Mouse (Mus musculus): ENCODE measurements around the gene Git2. TPM values are rescaled to one million over a fixed set of nuclear protein-coding genes. Genes with fewer than 3 reads are reported as not detected.

Gene Git2
- polyA plus RNA-seq, 1 experiment from 2014 or later: 36.7 TPM

DNA sequence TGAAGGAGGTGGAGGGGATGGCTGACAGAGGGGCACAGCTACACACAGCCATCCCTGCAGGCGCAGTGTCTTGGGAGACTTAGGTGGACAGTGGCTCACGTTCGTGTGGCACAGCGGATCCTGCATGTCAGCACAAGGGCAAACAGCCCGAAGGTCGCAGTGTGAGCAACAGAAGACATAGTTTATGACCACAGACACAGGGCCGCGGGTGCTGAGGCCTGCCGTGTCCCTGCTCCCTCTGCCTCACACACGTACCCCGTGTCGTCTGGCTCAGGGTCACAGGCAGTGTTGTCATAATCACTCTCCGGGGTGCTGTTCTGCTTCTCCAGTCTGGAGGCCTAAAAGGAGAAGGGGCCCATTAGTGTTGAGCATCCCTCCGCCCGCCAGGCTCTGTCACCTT is 41.7 kb downstream of the Git2 start:
- H3K9ac ChIP-seq: no peak overlapping the region

DNA sequence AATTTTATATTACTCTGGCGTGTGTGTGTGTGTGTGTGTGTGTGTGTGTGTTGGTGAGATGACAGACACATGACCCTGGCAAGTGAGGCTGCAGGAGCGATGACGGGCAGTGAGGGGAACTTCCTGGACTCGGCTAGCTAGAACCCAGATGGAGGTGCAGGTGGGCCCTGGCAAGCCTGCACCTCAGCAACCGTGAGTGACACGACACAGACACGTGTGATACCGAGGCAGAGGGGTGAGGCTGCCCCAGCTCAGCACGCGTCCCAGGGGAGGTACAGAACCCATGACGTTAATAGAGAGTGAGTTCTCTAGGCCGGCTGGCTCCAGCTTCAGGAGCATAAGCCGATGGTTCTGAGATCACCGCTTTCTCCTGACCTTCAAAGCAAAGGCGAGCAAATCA is 43.3 kb downstream of the Git2 start:
- Histone ChIP-seq H3K27ac (no peak overlapping the region), H3K4me2 (no peak overlapping the region), H3K36me3 (peaks cover 51% of the 10 kb centered on the region)

More for the DNA sequence above, 41.7 kb downstream of the Git2 start:
- ATAC-seq (ENCODE audit: insufficient read depth, low FRiP score, low read depth): no peak
- 91% methylated on average over 15 of the region's 15 CpGs for WGBS
- H3K36me3 ChIP-seq: peaks cover 51% of the 10 kb centered on the region
- H3K4me2 ChIP-seq: no peak overlapping the region
- no peak overlapping the region for H3K27ac ChIP-seq
- H3K4me3 ChIP-seq (replicated peaks): no peak overlapping the region
- H3K27me3 ChIP-seq (replicated peaks): no peaks in the 10 kb centered on the region
- H3K9me3 ChIP-seq: no peaks in the 10 kb centered on the region
- no peaks in the 10 kb centered on the region for H3K4me1 ChIP-seq

DNA sequence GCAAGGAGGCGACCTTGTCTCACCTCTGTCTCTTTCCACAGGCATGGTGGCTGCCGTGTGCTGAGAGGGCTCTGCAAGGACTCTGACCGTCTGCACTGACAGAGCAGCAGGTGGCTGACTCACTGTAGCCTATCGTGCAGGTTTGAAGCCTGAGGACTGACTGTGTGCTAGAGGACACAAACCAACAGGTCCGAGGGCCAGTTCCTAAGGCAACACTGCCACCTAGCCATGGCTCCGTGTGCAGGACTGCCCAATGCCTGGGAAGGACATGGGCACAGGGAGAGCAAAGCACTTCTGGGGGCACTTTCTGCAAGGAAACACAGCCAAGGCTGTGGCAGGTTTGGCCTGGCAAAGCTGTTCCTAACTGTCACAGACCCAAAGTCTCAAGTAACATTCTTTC is 43.8 kb downstream of the Git2 start:
- no peak overlapping the region for H3K4me2 ChIP-seq
- no peaks in the 10 kb centered on the region for H3K9me3 ChIP-seq
- peaks cover 47% of the 10 kb centered on the region for H3K36me3 ChIP-seq
- no peaks in the 10 kb centered on the region for H3K4me1 ChIP-seq
- 70% methylated on average over 6 of the region's 6 CpGs for WGBS
- no peaks in the 10 kb centered on the region for H3K27me3 ChIP-seq (replicated peaks)
- H3K27ac ChIP-seq: no peak overlapping the region
- no peak overlapping the region for H3K4me3 ChIP-seq (replicated peaks)
- no peak for ATAC-seq (ENCODE audit: insufficient read depth, low FRiP score, low read depth)
- H3K9ac ChIP-seq: no peak overlapping the region

More for the DNA sequence above, 43.3 kb downstream of the Git2 start:
- Histone ChIP-seq H3K4me3 (replicated peaks) (no peak overlapping the region), H3K9ac (no peak overlapping the region), H3K4me1 (no peaks in the 10 kb centered on the region), H3K27me3 (replicated peaks) (no peaks in the 10 kb centered on the region), H3K9me3 (no peaks in the 10 kb centered on the region)
- no peak for ATAC-seq (ENCODE audit: insufficient read depth, low FRiP score, low read depth)
- 92% methylated on average over 15 of the region's 15 CpGs for WGBS

GRCm38 (mm10) chr5:114730129-114730528 is 45.2 kb downstream of the Git2 start:
- no peak for ATAC-seq (ENCODE audit: insufficient read depth, low FRiP score, low read depth)

DNA sequence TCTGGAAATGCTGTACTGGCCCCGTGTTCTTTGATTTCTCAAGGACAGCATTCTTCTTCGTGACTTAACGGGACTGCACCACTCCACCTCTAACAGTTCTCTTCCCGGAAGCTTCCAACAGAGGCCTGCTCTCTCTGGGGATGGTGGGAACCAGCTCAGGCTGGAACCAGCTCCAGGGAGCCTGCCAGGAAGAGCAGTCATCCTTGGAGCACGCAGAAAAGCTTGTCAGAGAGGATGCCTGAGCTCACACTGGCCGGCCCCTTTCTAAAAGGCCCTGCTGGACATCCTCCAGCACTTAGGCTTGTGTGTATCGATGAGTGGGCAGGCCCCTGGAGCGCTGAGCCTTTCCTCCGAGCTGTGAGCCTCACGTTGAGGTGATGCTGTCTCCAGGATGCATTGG is 47.2 kb downstream of the Git2 start:
- H3K9me3 ChIP-seq: no peaks in the 10 kb centered on the region
- H3K27me3 ChIP-seq (replicated peaks): no peaks in the 10 kb centered on the region
- peaks cover 34% of the 10 kb centered on the region for H3K36me3 ChIP-seq
- no peaks in the 10 kb centered on the region for H3K4me1 ChIP-seq
- H3K4me3 ChIP-seq (replicated peaks): no peak overlapping the region
- no peak overlapping the region for H3K4me2 ChIP-seq
- WGBS: 84% methylated on average over 10 of the region's 10 CpGs
- H3K9ac ChIP-seq: no peak overlapping the region
- ATAC-seq (ENCODE audit: insufficient read depth, low FRiP score, low read depth): no peak
- no peak overlapping the region for H3K27ac ChIP-seq

More at GRCm38 (mm10) chr5:114730129-114730528, 45.2 kb downstream of the Git2 start:
- Histone ChIP-seq H3K9me3 (no peaks in the 10 kb centered on the region), H3K4me3 (replicated peaks) (no peak overlapping the region), H3K27ac (no peak overlapping the region), H3K9ac (no peak overlapping the region), H3K4me1 (no peaks in the 10 kb centered on the region), H3K27me3 (replicated peaks) (no peaks in the 10 kb centered on the region), H3K4me2 (no peak overlapping the region), H3K36me3 (peaks cover 38% of the 10 kb centered on the region)
- WGBS: 62% methylated on average over 10 of the region's 10 CpGs

DNA sequence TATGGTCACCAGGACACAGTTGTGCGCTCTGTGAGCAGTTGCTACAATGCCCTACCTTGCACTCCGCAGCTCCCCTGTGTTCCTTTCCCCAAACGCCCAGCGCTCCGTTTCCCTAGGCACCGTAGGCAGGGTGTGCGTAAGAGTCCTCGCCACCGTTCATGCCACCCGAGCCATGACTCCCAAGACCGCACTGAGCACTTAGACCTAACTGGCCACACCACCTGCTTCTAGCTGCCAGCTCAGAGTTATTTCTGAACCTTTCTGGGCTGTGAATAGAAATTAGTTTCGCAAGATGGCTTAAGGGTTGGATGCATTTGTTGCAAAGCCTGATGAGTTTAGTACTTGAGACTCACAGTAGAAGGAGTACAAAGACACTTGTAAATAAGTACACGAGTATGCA is 52.5 kb downstream of the Git2 start:
- H3K27me3 ChIP-seq (replicated peaks): no peaks in the 10 kb centered on the region
- no peak overlapping the region for H3K4me3 ChIP-seq (replicated peaks)
- no peaks in the 10 kb centered on the region for H3K9me3 ChIP-seq
- H3K9ac ChIP-seq: no peak overlapping the region
- no peak overlapping the region for H3K4me2 ChIP-seq
- no peak for ATAC-seq (ENCODE audit: insufficient read depth, low FRiP score, low read depth)
- WGBS: 91% methylated on average over 13 of the region's 13 CpGs
- H3K27ac ChIP-seq: no peak overlapping the region
- H3K36me3 ChIP-seq: peaks cover 34% of the 10 kb centered on the region
- H3K4me1 ChIP-seq: no peaks in the 10 kb centered on the region

DNA sequence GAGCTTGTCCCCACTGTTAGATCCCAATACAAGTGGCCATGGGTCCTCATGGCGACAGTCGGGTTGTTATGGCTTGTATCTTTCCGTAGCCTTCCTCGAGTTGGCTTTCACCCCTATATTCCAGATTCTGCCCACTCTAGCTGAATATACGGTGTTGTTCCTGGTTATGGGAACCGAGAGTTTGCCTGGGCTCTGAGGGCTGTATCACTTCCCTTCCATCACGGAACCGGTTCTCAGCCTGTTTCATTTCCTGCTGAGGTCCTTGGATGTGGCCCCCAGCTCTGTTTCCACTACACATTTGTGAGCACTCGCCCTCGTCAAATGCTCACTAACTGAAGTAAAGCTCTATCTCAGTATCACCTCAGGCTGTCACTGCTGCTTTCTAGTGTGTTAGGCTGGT is 53.3 kb downstream of the Git2 start:
- Histone ChIP-seq H3K4me3 (replicated peaks) (no peak overlapping the region), H3K4me1 (no peaks in the 10 kb centered on the region), H3K4me2 (no peak overlapping the region), H3K9ac (no peak overlapping the region), H3K27me3 (replicated peaks) (no peaks in the 10 kb centered on the region), H3K27ac (no peak overlapping the region), H3K9me3 (no peaks in the 10 kb centered on the region), H3K36me3 (peaks cover 34% of the 10 kb centered on the region)
- no peak for ATAC-seq (ENCODE audit: insufficient read depth, low FRiP score, low read depth)
- 88% methylated on average over 10 of the region's 10 CpGs for WGBS

GRCm38 (mm10) chr5:114720784-114721183 is 54.5 kb downstream of the Git2 start:
- WGBS: 94% methylated on average over 11 of the region's 11 CpGs
- H3K27ac ChIP-seq: no peak overlapping the region
- ATAC-seq (ENCODE audit: insufficient read depth, low FRiP score, low read depth): no peak
- H3K9ac ChIP-seq: no peak overlapping the region
- H3K4me3 ChIP-seq (replicated peaks): no peak overlapping the region
- H3K27me3 ChIP-seq (replicated peaks): no peaks in the 10 kb centered on the region
- peaks cover 41% of the 10 kb centered on the region for H3K36me3 ChIP-seq
- H3K4me1 ChIP-seq: no peaks in the 10 kb centered on the region
- no peak overlapping the region for H3K4me2 ChIP-seq
- no peaks in the 10 kb centered on the region for H3K9me3 ChIP-seq

GRCm38 (mm10) chr5:114719928-114720270 is 55.4 kb downstream of the Git2 start:
- no peak for ATAC-seq (ENCODE audit: insufficient read depth, low FRiP score, low read depth)
- Histone ChIP-seq H3K9ac (no peak overlapping the region), H3K36me3 (peaks cover 44% of the 10 kb centered on the region), H3K9me3 (no peaks in the 10 kb centered on the region), H3K27ac (no peak overlapping the region), H3K4me1 (no peaks in the 10 kb centered on the region), H3K4me2 (no peak overlapping the region), H3K27me3 (replicated peaks) (no peaks in the 10 kb centered on the region), H3K4me3 (replicated peaks) (no peak overlapping the region)
- 91% methylated on average over 6 of the region's 6 CpGs for WGBS

DNA sequence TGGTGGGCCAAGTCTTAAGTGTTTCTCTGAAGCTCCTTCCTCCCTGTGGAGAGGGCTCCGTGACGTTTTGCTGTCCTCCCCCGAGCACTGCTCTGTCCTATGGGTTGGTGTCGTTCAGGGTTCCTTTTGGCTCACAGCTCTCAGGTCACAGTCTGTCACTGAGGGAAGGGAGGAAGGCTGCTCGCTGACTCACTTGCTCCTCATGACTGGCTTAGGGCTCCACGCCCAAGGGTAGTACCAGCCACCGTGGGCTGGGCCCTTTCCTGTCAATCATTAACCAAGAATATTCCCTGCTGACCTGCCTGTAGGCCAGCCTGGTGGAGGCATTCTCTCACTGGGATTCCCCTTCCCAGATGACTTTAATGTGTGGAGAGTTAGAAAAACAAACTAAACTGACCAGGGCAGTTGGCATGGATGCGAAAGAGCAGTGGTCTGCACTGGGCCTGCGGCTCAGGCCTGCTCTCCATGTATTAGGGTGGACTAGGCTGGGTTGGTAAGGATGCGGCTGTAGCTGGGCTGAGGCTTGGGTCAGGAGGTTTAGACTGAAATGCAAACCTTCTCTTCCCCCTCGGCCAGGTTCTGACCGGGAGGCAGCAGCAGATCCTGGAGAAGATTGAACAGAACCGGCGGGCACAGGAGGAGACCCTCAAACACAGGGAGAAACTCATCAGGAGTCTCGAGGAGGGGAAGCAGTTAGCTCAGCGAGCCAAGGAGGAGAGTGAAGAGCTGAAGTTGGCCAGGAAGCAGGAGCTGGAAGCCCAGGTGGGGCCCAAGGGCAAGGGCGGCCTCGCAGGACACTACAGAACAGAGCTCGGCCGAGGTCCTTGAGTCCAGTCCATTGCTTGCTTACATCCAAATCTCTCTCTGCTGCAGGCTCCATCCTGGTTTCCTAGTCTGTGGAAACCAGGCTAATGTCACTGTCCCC is 56.1 kb downstream of the Git2 start:
- Histone ChIP-seq H3K4me2 (no peak overlapping the region), H3K27me3 (replicated peaks) (no peaks in the 10 kb centered on the region), H3K36me3 (peaks cover 44% of the 10 kb centered on the region), H3K4me1 (no peaks in the 10 kb centered on the region), H3K9me3 (no peaks in the 10 kb centered on the region), H3K27ac (no peak overlapping the region), H3K4me3 (replicated peaks) (no peak overlapping the region), H3K9ac (no peak overlapping the region)
- peak; percentile 90 for ATAC-seq (ENCODE audit: insufficient read depth, low FRiP score, low read depth)
- WGBS: 77% methylated on average over 20 of the region's 20 CpGs

- Histone ChIP-seq H3K4me2 (no peak overlapping the region), H3K36me3 (peaks cover 49% of the 10 kb centered on the region), H3K27me3 (replicated peaks) (no peaks in the 10 kb centered on the region), H3K9ac (no peak overlapping the region), H3K4me3 (replicated peaks) (no peak overlapping the region), H3K4me1 (no peaks in the 10 kb centered on the region), H3K9me3 (no peaks in the 10 kb centered on the region), H3K27ac (no peak overlapping the region)
- WGBS: 87% methylated on average over 13 of the region's 13 CpGs
- ATAC-seq (ENCODE audit: insufficient read depth, low FRiP score, low read depth): no peak
These were observed 56.8 kb downstream of the Git2 start for GRCm38 (mm10) chr5:114718483-114718882.

DNA sequence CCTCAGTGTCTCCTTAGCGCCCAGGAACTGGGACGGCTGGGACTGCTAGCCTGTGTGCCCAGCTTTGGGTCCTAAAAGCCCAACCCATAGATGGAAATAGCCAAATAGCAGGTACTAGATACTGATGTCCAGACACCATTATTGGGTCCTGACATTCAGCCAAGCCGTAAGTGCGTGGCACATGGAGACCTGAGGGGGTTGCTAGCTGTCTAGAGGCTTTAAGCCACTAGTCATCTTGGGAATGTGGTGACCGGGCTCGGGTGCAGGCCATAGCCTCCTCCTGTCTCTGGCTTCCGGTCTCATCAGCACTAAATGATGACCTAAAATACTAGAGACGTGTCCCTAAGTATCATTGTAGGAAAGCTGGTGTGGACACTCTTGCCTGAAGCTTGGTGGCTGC is 57.4 kb downstream of the Git2 start:
- no peak for ATAC-seq (ENCODE audit: insufficient read depth, low FRiP score, low read depth)
- 93% methylated on average over 8 of the region's 8 CpGs for WGBS

More for the DNA sequence above, 57.4 kb downstream of the Git2 start:
- H3K9me3 ChIP-seq: no peaks in the 10 kb centered on the region
- no peaks in the 10 kb centered on the region for H3K27me3 ChIP-seq (replicated peaks)
- H3K4me1 ChIP-seq: no peaks in the 10 kb centered on the region
- no peak overlapping the region for H3K4me3 ChIP-seq (replicated peaks)
- no peak overlapping the region for H3K27ac ChIP-seq
- no peak overlapping the region for H3K4me2 ChIP-seq
- no peak overlapping the region for H3K9ac ChIP-seq
- peaks cover 54% of the 10 kb centered on the region for H3K36me3 ChIP-seq

All from stomach, embryonic 15.5 days (tissue).